Mouse (Mus musculus) layer of hippocampus, adult 8-10 months (tissue): ENCODE data around the gene Tgfbr1. TPM values are rescaled to one million over a fixed set of nuclear protein-coding genes. Genes with fewer than 3 reads are reported as not detected.

Experiments used
- DNase-seq, 2 experiments: peaks; one replicate each; pipeline ENCODE4 v3.0.0; 2022; ENCODE audit warnings: low spot score in 2 of 2
- total RNA-seq, 4 experiments: library from RNA; stranded (reverse); gene quantifications; 2 replicates each; pipeline ENCODE4 v1.2.4; 2022

The Tgfbr1 gene
- 10 to 100 TPM; 18.2 to 54.5 (median 38.4) TPM for total RNA-seq

- DNase-seq: peak; percentile 93 to 94
These were observed at the start of gene Tgfbr1 for GRCm38 (mm10) chr4:47352803-47353388. Gene Tgfbr1, plus strand, starts transcription at chr4:47353222.

DNA sequence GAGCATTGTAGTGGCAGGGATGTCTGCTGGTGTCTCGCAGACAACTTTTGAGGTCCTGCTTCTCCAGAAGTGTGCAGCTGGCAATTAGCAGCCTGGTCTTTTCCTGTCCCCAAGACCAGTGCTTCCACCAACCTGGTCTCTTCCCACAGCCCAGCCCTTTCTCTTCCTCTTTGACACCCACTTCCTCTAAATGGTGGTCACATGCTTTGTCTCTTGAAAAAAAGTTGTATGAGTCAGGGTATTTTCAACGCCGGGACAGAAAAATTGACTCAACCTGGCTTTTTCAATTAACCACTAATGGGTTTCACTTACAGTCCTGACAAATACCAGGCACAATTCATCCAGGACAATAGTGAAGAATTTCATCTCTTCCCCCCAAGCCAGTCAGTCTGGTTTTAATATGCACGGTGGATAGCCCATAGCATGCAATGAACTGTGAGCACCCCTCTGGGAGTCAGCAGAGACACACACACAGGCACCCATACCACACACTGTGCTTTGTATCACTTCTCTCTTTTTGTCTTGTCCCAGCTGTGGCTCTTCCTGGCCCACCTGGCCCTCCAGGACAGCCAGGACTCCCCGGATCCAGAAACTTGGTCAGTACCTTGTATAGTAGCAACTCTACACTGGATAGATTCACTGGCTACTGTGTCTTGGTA lies 49.6 kb upstream of the Tgfbr1 start:
- no peak for DNase-seq

DNA sequence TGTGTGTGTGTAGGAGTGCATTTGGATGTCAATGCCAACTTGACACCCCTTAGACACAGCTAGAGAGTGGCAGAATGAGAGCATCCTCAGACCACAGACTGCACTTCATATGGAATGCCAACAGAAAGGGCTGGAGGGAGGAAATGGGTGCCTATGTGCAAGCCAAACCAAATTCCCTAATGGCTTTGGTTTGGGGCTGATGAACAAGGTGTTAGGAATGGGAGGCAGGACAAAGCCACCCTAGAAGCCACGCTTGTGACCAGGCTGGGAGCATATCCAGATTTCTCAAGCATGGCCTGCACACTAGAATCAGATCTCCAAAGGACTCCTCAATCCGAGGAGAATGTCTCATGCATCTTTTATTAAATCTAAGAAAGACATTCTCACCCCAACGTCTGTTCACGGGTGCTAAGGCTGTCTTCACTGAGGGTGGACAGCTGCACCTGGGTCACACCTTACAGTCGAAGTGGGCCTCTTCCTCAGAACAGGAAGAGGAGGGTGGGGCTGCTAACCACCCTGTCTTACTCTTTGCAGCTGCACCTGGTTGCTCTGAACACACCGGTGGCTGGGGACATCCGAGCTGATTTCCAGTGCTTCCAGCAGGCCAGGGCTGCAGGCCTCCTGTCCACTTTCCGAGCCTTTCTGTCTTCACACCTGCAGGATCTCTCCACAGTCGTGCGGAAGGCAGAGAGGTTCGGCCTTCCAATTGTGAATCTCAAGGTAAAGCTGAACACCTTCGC lies 43.0 kb upstream of the Tgfbr1 start:
- DNase-seq: no peak

DNA sequence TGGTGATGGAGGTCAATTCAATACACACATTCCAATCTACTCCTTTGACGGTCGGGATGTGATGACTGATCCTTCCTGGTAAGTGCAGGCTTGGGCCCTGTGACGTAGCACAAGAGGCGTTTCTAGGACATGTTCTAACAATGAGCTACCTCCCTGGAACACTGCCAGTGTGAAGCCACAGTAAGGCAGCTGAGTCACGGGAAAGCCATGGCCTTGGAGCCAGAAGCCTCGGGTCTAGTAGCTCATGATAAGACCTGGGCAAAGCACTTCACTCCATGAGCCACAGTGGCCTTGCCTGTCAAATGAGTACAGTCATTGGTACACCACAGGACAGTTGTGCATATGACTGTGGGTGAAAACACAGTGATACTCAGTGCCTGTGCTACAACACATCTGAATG lies 42.2 kb upstream of the Tgfbr1 start:
- no peak for DNase-seq

DNA sequence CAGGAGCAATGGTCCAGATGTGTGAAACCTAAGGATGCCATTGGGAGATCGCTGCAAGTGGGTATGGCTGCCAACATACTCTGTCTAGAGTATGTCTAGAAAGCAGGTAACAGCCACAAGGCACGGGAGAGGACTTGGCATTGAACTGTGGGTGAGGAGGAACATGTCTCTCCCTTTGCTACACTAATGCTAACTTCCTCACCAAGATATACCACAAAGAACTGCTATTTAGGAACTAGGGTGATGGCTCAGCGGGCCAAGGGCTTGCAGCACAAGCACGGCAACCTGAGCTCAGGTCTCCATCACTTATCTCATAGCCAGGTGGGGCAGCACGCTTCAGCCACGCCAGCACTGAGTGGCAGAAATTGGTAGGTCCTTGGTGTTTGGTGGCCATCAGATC lies 41.6 kb upstream of the Tgfbr1 start:
- no peak for DNase-seq

DNA sequence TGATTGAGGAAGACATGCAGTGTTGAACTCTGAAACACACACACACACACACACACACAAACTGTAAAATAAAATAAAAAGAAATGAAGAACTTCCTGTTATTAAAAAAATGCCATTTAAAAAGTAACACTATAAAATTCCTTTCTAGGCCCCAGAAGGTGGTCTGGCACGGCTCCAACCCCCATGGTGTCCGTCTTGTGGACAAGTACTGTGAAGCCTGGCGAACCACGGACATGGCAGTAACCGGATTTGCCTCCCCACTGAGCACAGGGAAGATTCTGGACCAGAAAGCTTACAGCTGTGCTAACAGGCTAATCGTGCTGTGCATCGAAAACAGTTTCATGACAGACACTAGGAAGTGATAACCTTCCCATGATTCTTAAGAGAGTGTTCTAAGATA lies 41.1 kb upstream of the Tgfbr1 start:
- no peak for DNase-seq

GRCm38 (mm10) chr4:47312676-47313075 lies 40.3 kb upstream of the Tgfbr1 start:
- DNase-seq: peak; percentile 55 to 57

DNA sequence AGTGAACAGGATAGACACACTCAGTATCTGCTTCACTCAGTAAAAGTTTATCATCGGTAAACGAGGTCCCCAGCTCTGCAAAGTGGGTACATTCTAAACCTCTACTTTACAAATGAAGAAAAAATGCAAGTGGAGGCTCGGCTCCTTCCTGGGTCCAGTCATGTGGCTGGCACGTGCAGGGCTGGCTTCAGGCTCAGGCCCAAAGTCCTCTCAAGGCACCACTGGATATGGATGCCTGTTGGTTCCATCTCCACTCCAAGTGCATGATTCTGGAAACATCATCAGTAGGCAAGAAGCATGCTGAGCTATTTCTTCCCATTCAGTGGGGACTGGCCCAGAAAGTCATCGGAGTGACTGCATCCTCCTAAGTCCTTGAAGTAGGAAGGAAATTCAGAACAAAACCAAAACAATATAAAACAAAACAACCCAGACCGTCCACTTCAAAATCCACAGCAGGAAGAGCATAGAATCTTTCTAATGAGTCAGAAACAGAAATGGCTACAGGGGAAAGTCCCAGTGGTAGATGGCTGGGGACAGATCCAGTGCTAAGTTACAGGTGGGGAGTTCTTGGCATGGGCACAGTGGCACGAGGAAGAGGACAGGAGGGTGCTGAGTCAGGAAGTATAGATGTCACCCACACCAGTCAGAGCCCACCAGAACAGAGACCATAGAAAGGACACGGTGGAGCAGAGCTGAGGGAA lies 39.2 kb upstream of the Tgfbr1 start:
- no peak for DNase-seq

DNA sequence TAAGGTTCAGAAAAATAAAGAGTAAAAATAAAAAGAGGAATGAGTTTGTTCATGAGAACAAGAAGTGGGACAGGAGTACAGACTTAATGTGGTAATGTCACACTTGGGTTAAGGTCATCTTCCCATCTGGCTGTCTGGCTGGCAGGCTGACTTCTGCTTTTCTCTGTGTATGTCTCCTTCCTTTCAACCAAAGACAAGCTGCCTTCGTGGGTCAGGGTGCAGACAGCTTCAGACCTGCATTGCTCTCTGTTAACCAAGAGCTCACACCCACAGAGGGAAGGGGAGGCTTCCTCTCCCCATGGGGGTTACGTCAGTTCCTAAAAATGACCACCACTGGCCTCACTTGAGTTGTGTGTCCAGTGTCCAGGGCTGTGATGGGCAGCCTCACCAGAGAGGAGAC lies 37.6 kb upstream of the Tgfbr1 start:
- no peak for DNase-seq

- no peak for DNase-seq
These were observed 36.6 kb upstream of the Tgfbr1 start for GRCm38 (mm10) chr4:47316432-47316831.

- DNase-seq: no peak
These were observed 33.3 kb upstream of the Tgfbr1 start for GRCm38 (mm10) chr4:47319561-47320321.

DNA sequence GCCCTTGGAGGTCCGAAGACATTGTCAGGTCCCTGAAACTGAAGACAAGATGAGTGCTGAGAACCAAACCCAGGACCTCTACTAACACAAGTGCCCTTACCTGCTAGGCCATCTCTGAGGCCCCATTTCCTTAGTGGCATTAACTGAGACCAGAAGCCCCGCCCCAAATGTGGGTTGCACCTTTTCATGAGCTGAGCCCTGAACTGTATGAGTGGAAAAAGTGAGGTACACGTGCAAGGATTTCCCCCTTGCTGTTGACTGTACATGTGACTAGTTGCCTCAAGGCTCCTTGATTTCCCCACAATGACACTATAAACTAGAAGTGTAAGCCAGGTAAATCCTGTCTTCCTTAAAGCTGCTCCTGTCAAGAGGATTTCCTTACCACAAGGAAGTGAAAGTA lies 30.7 kb upstream of the Tgfbr1 start:
- no peak for DNase-seq

DNA sequence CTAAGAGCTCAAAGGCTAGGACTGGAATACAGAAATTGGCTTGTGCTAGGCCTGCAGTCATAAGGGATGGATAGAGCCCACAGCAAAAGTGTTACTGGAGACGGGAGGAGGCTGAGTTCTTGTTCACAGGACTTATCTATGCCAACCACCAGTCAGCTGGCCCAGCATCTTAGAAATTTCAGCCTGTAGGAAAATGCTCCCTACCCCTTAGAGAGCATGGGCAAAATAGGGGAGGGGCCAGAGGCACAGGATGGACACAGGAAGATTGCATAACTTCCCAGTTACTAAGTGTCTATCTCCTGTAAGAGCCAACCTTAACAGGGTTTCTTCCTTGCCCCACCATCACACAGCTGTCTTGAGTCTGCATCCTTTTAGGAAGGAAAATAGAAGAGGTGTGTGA lies 28.8 kb upstream of the Tgfbr1 start:
- DNase-seq: no peak

DNA sequence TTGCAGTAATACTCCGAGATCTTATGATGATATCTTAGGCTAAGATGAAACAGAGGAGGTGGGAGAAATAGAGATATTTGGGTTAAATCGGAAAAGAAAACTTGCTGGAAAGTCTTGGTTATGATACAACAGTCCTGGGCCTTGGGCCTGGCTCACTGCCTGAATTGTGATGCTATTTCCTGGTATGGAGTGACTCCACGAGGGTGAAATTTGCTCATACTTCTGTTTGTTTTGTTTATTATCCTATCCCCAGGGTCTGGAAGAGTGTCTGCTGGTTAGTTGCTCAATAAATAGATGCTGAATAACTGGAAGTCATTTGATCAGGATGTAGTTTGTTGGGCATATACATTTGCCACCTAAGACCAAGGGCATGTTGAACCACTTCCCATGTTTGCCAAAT lies 25.2 kb upstream of the Tgfbr1 start:
- no peak for DNase-seq

GRCm38 (mm10) chr4:47329285-47329684 lies 23.7 kb upstream of the Tgfbr1 start:
- DNase-seq: no peak

GRCm38 (mm10) chr4:47330378-47331052 lies 22.5 kb upstream of the Tgfbr1 start:
- no peak for DNase-seq

DNA sequence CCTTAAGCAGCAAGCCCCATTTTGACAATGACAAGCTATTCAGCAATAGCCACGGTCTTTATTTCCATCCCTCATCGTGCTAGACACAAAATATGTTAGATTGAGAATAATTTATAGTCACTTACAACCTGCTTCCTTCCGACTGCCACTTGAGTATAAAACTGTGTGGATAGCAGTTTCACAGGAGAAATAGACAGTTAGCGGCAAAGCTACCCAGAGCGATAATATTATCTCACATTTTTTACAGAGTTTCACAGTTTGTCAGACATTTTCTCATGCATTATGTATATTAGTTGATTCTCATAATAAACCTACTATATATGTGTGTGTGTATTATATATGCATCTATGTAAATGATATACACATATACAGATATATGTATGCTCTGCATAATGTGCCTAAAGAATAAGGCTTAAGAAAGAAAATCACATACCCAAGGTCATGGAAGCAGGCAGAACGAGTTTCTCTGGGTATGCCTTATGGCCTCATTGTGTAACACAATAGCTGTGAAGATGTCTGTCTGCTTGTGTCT lies 20.1 kb upstream of the Tgfbr1 start:
- DNase-seq: no peak

- no peak for DNase-seq
These were observed 19.5 kb upstream of the Tgfbr1 start for GRCm38 (mm10) chr4:47333541-47333940.

DNA sequence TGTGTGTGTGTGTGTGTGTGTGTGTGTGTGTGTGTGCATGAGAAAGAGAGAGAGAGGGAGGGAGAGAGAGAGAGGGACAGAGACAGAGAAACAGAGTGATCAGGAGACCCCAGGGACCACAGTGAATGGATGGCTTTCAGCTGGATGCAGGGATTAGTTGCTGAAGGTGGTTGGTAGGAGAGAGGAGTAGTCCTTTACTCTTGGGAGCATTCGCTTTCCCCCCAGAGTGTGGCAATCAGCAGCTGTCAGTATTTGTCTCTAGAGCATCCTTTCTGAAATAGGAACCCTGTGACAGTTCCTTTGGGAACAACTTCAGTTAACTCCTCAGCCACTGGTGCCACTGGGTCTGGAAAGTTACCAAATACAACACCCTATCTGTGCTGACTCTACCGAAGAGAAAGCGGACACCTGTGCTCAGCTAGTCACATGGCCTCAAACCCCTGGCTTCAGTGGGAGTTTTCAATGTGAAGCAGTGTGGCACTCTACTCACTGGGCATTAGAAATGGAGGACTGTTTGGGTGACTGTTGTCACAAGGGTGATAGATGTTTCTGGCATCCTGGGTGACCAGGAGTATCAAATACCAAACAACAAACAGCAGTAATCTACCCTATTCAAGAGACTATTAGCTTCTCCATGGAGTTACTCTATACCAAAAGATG lies 16.0 kb upstream of the Tgfbr1 start:
- DNase-seq: no peak

GRCm38 (mm10) chr4:47342632-47343031 lies 10.4 kb upstream of the Tgfbr1 start:
- DNase-seq: no peak
